Mouse (Mus musculus) megakaryocyte, embryonic 14.5 days (primary cell): ENCODE results near the gene Etnk2.

Source experiments
- FLI1 ChIP-seq: IDR thresholded peaks from 2 replicates; pipeline ENCODE4 v1.6.1; 2012; ENCODE audit warnings: low read length, inconsistent platforms, mixed read lengths
- GATA1 ChIP-seq: IDR thresholded peaks from 3 replicates; pipeline ENCODE4 v1.6.1; 2012; ENCODE audit warnings: mixed read lengths, low read length, inconsistent platforms, borderline replicate concordance

GRCm38 (mm10) chr1:133355912-133356311 lies 7.5 kb upstream of the Etnk2 start:
- TF ChIP-seq GATA1 (no peak), FLI1 (no peak)
